Mouse (Mus musculus): ENCODE measurements around the gene Prss28. TPM values are rescaled to one million over a fixed set of nuclear protein-coding genes. Genes with fewer than 3 reads are reported as not detected.

Gene Prss28
- polyA plus RNA-seq, 1 experiment: not detected

DNA sequence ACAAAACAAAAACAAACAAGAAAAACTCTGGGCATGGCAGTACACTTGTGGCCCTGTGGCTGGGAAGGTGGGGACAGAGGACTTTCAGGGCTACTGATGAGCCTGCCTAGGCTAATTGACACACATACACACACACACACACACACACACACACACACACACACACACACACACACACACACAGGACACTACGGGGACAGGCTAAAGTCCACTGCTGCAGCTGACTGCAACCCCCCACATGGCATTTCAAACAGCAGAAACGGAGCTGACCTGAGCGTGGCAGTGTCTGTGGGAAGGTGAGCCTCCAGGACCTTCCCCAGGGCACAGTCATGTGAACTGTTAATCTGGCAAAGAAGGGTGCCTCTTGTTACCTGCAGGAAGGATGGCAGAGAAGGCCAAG, 33.0 kb downstream of the Prss28 start:
- no peak for DNase-seq (ENCODE audit: low spot score)

DNA sequence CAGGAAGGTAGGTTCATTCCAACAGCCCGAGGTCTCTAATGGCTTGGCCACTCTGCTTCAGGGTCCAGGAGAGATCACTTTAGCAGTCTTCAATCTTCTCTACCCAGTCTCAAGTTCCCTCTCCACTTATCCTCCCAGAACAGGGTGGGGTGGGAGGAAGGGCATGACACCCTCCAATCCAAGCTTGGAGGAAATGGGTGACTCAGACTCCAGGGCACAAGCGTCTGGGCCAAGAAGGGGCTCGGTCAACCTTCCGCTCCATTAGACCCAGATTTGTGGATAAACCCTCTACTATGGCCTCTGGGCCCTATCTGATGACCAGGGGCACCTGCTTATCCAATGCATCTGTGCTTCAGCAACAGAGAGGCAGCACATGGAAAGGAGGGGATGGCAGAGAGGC, 37.0 kb downstream of the Prss28 start, which contains the start of gene Tpsab1:
Gene Tpsab1 (minus strand): TSS at position 101 of the 400 bp plus-strand sequence.
- no peak for DNase-seq (ENCODE audit: low spot score)

DNA sequence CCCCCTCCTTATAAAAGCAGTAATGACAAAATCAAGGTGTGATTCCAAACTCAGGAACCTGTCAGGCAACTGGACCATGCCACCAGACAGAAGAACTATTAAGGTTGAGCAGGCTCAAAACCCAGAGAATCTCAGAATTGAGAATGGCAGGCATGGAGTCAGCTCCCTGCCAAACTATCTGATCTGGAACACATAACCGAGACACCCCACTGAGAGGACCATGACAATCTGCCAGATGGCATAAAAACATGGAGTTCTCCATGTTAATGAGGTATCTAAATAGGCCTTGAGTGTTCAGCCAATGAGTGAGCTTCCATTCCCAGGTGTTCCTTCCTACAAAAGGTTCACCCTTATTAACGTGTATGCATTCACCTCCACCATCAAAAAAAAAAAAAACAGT, 52.8 kb downstream of the Prss28 start:
- DNase-seq (ENCODE audit: low spot score): no peak

Other genes starting within 250 kb of the Prss28 start
- gene Tmem204, start 225.1 kb upstream of the Prss28 start, polyA plus RNA-seq (2012; rRNA removed): 36.2 and 42.6 TPM in 2 replicates
- gene Telo2, start 192.7 kb upstream of the Prss28 start, polyA plus RNA-seq (2012; rRNA removed): 16.8 and 18.5 TPM in 2 replicates
- gene Ptx4, start 187.9 kb upstream of the Prss28 start, polyA plus RNA-seq (2012; rRNA removed): not detected in 2 replicates
- gene Clcn7, start 175.3 kb upstream of the Prss28 start, polyA plus RNA-seq (2012; rRNA removed): 34.2 and 35.0 TPM in 2 replicates
- 0.18 and 0.19 TPM in 2 replicates for gene Ccdc154, start 146.2 kb upstream of the Prss28 start, polyA plus RNA-seq (2012; rRNA removed)
- gene Gm38655, start 133.2 kb upstream of the Prss28 start, polyA plus RNA-seq (2012; rRNA removed): 0.07 TPM in 1 of 2 replicates, not detected in the other
- 16.5 and 20.9 TPM in 2 replicates for gene BC003965, start 124.1 kb upstream of the Prss28 start, polyA plus RNA-seq (2012; rRNA removed)
- 15.6 and 16.4 TPM in 2 replicates for gene Unkl, start 120.2 kb upstream of the Prss28 start, polyA plus RNA-seq (2012; rRNA removed)
- gene Gnptg, start 68.5 kb upstream of the Prss28 start, polyA plus RNA-seq (2012; rRNA removed): 43.2 and 48.8 TPM in 2 replicates
- 28.2 and 35.6 TPM in 2 replicates for gene Tsr3, start 68.5 kb upstream of the Prss28 start, polyA plus RNA-seq (2012; rRNA removed)
- gene Baiap3, start 52.3 kb upstream of the Prss28 start, polyA plus RNA-seq (2012; rRNA removed): 8.7 and 11.1 TPM in 2 replicates
- 322 and 393 TPM in 2 replicates for gene Ube2i, start 34.0 kb upstream of the Prss28 start, polyA plus RNA-seq (2012; rRNA removed)
- gene Prss34, start 10.3 kb upstream of the Prss28 start, polyA plus RNA-seq (2012; rRNA removed): 0.28 and 0.40 TPM in 2 replicates
- gene Prss29, start 10.0 kb downstream of the Prss28 start, polyA plus RNA-seq (2012; rRNA removed): not detected in 2 replicates
- 0.28 and 0.37 TPM in 2 replicates for gene Tpsab1, start 36.9 kb downstream of the Prss28 start, polyA plus RNA-seq (2012; rRNA removed)
- gene Tpsb2, start 57.7 kb downstream of the Prss28 start, polyA plus RNA-seq (2012; rRNA removed): 7.2 and 9.2 TPM in 2 replicates
- gene Tpsg1, start 60.6 kb downstream of the Prss28 start, polyA plus RNA-seq (2012; rRNA removed): 0.22 and 0.40 TPM in 2 replicates
- 28.6 and 59.3 TPM in 2 replicates for gene Cacna1h, start 125.1 kb downstream of the Prss28 start, polyA plus RNA-seq (2012; rRNA removed)
- gene Tekt4, start 146.0 kb downstream of the Prss28 start, polyA plus RNA-seq (2012; rRNA removed): 0.12 and 0.15 TPM in 2 replicates
- 0.06 TPM in 1 of 2 replicates, not detected in the other for gene Sstr5, start 188.6 kb downstream of the Prss28 start, polyA plus RNA-seq (2012; rRNA removed)

Measured in urinary bladder, adult 2 months (tissue).